Mouse (Mus musculus) CH12F3 (cell line): ENCODE results near the gene Gfra1.

Experiments
- in situ Hi-C: fragments of 300-500 bp; cut with MboI; formaldehyde crosslinking; loops from 2 replicates; pipeline ENCODE4 v1.14.3; 2020; ENCODE audit warnings: low sequenced_read_pairs

The Gfra1 gene

DNA sequence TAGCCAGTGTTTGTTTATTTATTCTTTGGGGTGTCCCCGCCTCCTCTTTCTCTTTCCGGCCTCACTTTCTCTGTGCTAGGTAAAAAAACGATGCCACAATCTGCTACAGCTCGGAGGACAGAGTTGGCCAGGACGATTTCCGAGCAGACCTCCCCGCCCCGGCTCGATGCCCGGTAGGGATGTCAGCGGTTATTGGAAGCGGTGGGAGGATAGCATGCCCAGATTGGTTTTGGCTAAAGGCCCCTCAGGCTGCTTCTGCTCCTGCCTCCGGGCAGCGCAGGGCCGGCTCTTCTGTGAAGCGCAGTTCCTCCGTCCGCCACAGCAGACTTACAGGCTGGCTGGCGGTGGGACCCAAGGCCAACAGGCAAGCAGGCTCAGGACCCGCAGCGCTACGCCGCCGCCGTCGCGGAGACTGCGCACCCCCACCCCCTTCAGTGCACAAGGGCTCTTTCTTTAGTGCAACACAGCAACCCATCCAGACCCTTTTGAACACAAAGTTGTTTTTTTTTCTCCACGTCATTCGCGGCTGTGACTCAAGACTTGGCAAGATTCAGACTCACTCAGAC is at the start of gene Gfra1:
Gfra1 (minus strand) TSS at position 414 of the 566 bp plus-strand sequence.
- in situ Hi-C loops = no loop called here

DNA sequence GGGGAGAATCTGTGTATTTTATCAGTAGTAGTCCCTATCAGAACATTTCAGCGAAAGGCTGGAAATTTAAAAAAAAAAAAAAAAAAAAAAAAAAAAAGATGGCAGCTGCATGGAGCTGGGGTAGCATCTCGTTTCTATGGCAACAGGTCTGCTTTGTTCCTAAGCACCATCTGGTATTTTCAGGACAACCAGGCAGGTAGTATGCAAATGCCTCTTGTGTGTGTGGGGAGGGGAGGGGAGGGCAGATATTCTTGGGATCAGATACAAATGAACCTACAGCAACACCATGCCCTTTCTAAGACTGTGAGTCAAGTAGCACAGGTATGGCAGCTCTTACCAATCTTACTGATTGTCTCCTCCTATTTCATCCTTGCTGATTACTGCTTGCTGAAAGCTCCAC is 44.3 kb upstream of the Gfra1 start:
- in situ Hi-C loops = no loop called here

DNA sequence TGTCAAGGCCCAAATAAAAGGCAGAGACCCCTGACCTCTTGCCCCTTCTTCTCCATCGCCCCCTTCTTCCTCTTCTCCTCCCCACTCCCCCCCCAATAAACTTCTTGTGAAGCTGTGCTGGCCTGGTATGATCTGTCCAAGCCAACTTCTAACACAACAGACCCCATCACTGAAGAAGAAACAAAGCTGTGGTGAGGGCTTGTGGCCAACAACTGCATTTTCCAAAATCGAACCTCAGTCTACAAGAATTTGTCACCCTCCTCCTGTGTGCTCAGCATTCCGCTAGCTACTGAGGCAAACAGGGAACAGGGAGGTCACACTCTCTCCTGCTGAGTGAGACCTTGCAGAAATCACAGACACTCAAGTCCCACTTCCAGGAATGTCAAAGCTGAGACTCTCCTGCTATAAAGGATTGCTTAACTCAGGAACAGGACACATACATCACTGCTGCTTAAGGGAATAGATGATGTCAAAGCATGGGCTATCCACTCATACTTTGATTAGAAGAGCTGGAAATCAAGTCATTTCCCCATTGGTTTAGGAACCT is 43.8 kb upstream of the Gfra1 start:
- in situ Hi-C loops = no loop called here

DNA sequence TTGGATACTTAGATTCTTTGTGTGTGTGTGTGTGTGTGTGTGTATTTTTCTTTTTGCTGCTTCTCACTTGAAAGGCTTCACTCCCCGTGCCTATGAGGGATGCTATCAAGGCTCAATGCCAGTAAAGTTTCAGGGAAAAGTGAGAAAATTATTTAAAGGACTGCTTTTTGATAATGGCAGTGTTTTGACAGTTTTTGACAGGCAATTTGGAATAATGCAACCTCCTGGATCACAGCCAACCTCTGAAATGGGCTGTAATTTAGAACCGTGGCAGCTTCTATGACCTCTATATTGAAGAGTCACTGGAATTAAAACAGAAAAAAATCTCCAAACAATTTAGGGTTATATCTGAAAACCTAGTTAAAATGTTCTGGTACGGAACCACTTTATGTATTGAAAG is 41.4 kb upstream of the Gfra1 start:
- in situ Hi-C loops = no loop called here

DNA sequence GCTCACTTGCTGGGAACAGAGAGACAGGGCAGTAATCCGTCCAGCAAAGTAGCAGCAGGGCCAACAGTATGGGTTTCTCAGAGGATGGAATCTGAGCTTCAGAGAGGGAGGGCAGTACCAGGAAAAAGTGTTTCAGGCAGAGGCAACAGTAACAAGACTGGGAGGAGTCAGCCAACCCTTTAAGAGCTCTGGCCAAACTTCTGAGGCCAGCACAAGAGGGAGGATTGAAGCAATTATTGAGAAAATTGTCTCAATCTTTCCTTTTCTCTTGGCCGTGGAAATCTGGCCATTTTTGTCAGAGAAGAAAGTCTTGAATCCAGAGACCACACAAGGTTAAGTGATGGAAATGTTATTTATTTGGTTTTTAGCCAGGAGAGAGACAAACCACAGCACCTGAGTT is 31.0 kb upstream of the Gfra1 start:
- in situ Hi-C loops = no loop called here

DNA sequence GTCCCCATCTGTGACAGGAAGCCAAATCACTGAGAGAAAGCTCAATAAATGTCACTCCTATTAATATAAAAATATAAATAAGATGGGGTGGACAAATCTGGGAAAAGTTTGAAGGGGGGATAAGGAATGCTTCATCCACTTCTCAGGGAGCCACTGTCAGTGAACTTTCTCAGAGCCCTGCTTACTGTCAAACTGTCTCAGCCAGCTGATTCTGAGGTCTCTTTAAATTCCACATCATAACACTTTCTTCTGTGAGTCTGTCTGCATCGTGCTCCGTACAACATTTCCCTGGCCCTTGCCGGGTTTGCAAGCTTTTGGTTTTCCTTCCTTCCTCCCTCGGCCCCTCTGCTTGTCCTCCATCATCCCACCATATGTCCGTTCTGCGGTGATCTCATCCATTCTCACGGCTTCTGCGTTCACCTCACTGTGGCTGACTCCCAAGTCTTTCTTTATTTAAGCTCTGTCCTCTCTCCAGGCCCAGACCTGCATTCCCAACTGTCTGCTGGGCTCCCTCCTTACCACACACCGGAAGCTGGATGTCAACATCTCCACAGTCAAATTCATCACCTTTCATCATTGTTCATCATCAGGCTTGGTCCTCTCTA is 26.8 kb upstream of the Gfra1 start:
- in situ Hi-C loops = no loop called here

DNA sequence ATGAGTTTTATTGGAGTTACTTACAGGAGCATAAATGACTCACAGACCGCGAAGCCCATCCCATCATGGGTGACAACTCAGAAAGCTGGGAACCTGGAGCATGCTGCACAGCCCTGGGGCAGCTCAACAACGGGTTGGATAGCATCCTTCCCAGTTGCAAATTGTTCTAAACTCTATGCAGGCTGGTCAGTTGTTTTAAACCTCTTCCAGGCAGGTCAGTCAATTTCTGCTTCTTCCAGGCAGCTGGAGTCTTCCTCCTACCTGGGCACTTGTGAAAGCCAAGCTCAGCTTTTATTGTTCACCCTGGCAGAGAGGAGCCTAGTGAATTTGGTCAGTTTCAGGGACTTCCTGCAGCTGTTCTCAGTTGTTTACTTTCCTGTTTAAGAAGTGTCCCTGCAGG is 18.5 kb upstream of the Gfra1 start:
- in situ Hi-C loops = no loop called here

DNA sequence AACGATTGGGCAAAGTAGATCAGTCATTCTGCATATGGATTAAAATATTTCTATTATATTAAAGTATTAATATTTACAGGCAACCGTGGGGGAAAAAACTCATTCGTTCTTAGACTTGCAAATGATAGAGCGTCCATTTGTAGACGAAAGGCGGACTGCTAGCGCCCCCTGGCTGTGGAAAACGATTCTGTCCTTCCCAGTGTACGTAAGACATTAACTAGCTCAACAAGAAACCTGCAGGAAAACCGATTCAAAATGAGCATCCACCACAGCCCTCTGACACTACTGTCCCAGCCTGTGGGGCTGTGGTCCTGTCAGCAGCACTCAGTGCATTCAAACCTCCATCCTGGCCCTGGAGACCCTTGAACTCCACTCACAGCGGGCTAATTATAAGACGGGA is 13.7 kb upstream of the Gfra1 start:
- in situ Hi-C loops = no loop called here

DNA sequence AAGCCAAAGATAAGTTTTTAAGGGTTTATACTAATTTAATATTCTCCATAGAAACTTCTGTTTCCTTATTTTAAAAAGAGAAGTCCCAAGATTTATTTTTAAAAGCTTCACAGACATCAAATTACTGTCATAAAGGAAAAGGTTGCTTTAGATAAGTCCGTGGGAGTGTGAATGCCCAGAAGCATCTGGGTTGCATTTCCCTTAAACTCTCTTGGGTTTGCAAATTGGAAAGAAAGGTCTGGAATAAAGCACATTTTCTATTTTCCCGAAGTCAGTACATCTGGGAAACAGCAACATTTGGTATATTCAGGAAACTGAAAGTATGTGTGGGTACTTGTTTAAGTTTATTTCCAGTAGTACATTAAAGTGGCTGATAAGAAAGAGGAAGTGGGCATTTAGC is 12.6 kb upstream of the Gfra1 start:
- in situ Hi-C loops = no loop called here

DNA sequence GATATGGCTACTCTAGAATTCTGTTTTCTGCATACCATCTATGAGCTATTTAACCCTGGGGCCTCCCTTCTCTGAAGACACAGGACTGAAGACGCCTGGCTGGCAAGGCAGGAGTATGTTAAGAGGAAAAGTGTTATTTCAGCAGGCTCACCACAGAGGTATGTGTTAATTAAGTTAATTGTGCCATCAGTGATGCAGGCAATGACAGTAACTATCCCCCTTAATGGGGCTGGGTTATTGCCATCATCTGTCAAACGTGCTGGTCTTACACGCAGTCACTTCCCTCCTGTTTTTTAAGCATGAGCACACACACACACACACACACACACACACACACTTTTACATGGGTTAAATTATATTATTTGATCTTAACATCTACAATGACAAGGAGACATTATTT is 8.0 kb upstream of the Gfra1 start:
- in situ Hi-C loops = no loop called here

DNA sequence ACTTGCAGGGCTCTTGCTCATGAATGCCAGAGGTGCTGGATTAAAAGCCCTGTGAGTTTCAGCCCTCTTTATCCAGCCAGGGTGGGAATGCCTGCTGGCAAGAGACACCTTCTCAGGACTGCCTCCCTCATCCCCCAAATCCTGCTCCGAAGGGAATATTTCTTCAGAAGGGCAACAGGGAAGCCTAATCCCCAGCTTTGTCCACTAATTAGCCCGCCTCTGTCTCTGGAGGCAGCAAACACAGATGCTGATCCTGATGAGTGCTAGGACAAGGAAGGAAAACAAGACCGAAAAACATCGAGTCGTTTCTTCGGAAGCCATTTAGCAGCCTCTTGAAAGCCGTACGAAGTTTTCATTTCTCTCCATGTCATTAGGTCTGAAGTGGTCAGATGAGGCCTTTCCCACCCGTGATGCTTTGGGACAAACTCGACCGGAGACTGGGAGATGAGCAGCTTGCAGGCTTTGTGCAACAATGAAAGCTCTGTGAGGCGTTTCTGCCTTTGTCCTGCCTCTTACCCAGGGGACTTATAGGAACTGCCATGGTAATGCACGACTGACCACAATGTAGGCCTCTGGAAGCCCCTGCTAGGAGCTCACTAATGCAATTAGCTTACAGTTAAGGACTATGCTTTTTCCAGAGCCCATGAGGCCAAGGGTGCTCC is 4.8 kb upstream of the Gfra1 start:
- in situ Hi-C loops = no loop called here

DNA sequence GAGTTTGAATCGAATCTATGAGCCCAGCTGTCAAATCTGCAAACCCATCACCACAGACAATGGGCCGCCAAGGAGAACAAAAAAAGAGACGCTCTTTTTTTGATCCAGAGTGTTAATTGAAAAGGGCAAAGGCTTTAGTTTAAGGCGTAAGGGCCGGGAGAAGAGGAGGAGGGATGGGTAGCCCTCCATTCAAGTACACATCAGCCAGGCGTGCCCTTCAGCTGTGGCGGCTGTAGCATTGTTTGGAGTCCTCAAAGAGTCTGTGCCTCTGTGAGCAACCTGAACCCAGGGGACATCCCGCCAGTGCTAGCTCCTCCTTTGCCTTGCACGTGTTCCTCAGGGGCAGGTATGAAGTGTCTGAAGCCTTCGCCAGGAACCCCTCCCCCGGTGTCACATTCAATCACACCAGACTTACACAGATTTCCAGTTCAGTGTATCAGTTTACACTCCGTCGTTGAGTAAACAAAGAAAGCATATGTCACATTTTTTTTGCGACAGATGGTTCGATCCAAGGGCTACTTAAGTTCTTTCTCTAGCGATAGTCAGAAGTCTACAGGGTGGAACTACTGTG is 867 bp upstream of the Gfra1 start:
- in situ Hi-C loops = no loop called here

DNA sequence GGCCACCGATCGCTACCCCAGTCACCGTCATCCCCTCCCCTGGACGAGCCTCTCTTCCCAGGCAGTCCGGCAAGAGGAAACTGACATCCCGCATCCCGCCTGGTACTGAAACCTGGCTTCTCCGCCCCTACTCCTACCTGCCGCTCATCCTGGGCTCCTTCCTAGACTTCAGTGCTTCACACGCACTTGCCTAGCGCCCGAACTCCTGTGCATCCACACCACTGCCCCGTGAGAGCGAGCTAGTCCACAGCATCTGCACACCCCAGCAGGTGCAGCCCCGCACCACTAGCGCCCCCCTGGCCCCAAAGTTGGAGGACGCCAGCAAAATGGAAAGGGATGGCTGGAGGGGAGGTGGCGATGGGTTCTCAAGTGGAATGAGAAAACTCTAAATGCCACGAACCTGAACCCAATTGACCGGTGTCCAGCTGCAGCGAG is 631 bp downstream of the Gfra1 start:
- in situ Hi-C loops = no loop called here

DNA sequence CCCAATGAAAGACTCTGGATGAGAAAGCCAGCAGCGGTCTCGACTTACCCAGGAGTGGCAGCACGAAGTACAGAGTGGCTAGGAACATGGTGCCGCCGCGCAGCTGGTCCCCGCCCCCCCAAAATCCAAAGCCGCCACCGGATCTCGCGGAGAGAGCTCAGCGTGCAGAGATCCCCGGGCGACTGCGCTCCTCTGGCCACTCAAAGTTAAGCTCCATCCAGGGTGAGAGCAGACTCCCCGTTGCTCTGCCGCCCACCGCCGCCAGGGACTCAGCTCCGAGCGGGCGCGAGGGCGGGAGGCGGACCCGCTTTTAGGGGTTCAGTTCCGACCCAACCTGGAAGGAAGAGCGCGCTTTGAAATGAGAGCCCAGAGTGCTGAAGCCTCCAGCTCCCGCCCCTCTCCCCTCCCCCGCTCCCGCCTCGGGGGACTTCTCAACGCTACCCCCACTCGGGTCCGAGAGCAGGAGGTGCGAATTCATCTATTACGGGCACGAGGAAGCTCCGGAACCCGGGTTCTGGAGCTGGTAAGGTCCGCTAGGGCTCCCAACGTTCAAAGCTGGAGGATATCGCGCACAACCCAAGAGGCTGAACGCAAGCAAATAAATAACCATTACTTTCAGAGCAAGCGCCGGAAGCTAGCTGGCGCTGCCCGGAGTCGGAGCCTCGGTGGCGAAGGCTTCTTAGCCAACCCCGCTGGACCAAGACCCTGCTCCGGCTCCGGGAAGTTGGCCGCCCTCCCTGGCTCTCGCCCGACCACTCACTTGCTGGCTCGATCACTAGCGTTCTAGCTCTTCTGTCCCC is 1.2 kb downstream of the Gfra1 start:
- in situ Hi-C loops = no loop called here

DNA sequence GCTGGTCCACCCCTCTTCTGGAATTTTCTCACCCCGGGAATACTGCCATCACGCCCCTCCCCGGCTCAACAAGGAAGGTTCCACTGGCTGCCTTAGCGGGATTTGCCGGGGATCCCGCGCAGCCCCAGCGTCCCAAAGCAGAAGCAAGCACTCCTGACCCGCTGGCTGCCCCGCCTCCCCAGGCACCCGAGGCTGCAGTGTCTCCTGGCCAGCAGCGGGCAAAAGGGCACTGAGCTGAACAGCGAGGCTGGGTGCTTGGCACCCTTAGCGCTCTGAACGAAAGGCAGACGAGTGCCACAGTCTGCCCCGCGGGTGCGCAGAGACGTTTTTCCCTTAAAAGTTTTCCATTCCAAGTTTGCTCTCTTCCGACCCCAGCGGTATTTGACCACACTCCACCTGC is 2.1 kb downstream of the Gfra1 start:
- in situ Hi-C loops = no loop called here

DNA sequence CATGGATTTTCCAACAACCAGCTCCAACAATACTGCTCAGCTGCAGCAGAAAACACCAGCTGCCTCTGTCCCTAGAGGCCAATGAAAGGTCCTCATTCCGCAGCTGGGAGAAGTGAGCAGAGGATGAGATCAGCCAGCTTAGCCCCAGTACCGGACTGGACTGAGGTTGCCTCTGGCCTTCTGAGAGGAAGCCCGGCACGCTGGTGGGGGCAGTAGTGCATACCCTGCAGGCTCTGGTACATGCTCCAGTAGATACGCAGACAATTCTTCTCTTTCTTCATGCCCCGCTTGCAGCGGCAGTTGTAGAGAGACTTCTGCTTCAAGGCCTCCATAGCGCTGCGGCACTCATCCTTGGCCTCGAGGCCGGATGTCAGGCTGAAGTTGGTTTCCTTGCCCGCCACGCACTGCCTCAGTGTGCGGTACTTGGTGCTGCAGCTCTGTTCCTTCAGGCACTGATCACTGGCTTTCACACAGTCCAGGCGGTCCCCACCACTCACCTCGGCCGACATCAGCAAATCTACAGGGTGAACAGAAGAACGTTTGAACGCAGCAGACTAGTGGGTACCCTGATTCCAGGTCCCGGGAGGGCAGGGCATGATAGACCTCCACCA is 2.7 kb downstream of the Gfra1 start:
- in situ Hi-C loops = no loop called here

DNA sequence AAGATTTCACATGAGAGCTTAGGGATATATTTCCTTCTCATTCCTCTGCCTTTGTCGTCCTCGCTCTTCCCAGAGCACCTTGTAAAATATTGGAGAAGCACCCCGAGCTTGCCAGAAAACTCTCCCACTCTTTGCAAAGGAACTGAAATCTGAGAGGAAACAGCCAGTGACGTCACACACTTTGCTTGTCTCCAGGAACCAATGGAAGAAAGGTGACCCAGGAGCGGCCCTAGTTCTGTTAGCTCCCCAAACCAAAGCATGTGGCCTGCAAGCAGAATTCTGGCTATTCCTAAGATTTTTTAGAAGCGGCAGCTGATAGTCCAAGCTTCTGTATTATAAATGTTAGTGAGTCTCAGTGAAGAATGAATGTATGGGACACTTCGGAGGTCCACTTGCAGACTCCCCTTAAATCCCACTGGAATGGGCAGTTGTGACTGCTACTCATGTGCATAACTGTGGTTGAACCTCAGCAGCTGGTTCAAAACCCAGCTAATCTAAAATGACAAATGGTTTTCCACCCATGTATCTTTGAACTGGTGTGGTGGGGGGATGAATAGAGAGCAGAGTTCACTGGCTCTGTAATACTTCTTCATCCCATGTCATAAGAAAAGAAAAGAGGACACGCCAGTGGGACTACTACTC is 3.4 kb downstream of the Gfra1 start:
- in situ Hi-C loops = no loop called here

DNA sequence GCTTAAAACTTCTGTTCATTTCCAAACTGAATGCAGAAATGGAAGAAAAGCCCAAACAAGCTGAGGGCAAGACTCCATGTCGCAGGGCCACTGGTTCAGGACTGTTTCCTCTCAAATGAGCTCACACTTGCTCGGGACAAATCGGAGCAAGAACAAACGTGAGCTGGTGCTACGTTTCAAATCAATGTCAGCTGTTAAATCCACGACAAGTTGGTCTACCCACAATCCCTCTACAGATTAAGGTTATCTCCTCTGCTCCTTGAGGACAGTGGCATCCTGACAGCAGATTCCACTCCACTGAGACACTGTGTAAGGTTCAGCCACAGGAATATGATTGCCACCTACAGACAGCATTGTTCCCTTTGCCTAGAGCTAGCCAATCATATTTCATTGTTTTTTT is 4.4 kb downstream of the Gfra1 start:
- in situ Hi-C loops = no loop called here

DNA sequence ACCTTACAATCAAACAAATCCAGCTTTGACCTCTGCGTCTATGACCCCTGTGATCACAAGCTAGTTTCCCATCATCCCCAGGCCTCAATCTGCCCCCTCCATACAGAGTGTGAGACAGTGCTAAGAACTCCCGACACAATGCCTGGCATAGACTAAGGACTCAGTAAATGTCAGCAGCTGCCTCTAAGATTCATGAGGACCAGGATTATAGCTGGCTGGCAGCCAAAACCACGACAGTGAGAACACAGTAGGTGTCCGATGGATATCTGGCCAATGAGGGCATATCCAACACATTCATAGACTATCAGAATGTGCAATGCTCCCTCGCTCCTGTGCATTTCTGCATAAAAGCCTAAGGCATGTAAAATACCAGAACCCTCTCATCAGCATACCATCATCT is 5.0 kb downstream of the Gfra1 start:
- in situ Hi-C loops = no loop called here
